Mouse (Mus musculus) layer of hippocampus, postnatal 10 days (tissue): ENCODE results near the gene Tom1l2. TPM values are rescaled to one million over a fixed set of nuclear protein-coding genes. Genes with fewer than 3 reads are reported as not detected.

Experiments used
- DNase-seq, 2 experiments: peaks; one replicate each; pipeline ENCODE4 v3.0.0; 2021; ENCODE audit warnings: low spot score in 2 of 2
- total RNA-seq, 2 experiments: library from RNA; stranded (reverse); gene quantifications; 2 replicates each; pipeline ENCODE4 v1.2.3; 2021

Gene Tom1l2
- total RNA-seq, 2 experiments from 2014 or later: 112 to 114 TPM

GRCm38 (mm10) chr11:60235351-60235750, 117.4 kb downstream of the Tom1l2 start:
- DNase-seq: no peak

- DNase-seq: peak in 1 of 2 experiments; percentile 54
Measured at GRCm38 (mm10) chr11:60233235-60233634, 119.5 kb downstream of the Tom1l2 start.

GRCm38 (mm10) chr11:60232441-60233058, 120.2 kb downstream of the Tom1l2 start:
- DNase-seq: no peak

GRCm38 (mm10) chr11:60231951-60232350, 120.8 kb downstream of the Tom1l2 start:
- DNase-seq: no peak

- no peak for DNase-seq
Measured at GRCm38 (mm10) chr11:60231326-60231725, 121.4 kb downstream of the Tom1l2 start.

GRCm38 (mm10) chr11:60230512-60230911, 122.2 kb downstream of the Tom1l2 start:
- no peak for DNase-seq

- no peak for DNase-seq
Measured at GRCm38 (mm10) chr11:60229821-60230220, 122.9 kb downstream of the Tom1l2 start.

- no peak for DNase-seq
Measured at GRCm38 (mm10) chr11:60228525-60228924, 124.2 kb downstream of the Tom1l2 start.

- no peak for DNase-seq
Measured at GRCm38 (mm10) chr11:60225874-60226273, 126.8 kb downstream of the Tom1l2 start.

GRCm38 (mm10) chr11:60224676-60225075, 128.0 kb downstream of the Tom1l2 start:
- no peak for DNase-seq

- peak; percentile 71 to 74 for DNase-seq
Measured at GRCm38 (mm10) chr11:60222469-60223236, 130.1 kb downstream of the Tom1l2 start, which contains the start of gene Srebf1. Srebf1 (minus strand) TSS chr11:60222581.

GRCm38 (mm10) chr11:60222085-60222468, 130.6 kb downstream of the Tom1l2 start:
- no peak for DNase-seq

GRCm38 (mm10) chr11:60221425-60221824, 131.3 kb downstream of the Tom1l2 start:
- DNase-seq: no peak

GRCm38 (mm10) chr11:60220291-60220804, 132.4 kb downstream of the Tom1l2 start:
- DNase-seq: peak; percentile 81 to 90

- DNase-seq: no peak
Measured at GRCm38 (mm10) chr11:60219609-60220008, 133.1 kb downstream of the Tom1l2 start.

- DNase-seq: no peak
Measured at GRCm38 (mm10) chr11:60217467-60217866, 135.2 kb downstream of the Tom1l2 start.

- no peak for DNase-seq
Measured at GRCm38 (mm10) chr11:60216671-60217070, 136.0 kb downstream of the Tom1l2 start.

- DNase-seq: no peak
Measured at GRCm38 (mm10) chr11:60213266-60213665, 139.4 kb downstream of the Tom1l2 start.

- no peak for DNase-seq
Measured at GRCm38 (mm10) chr11:60211761-60212160, 140.9 kb downstream of the Tom1l2 start.

GRCm38 (mm10) chr11:60211152-60211551, 141.6 kb downstream of the Tom1l2 start:
- DNase-seq: no peak

- DNase-seq: peak; percentile 88 to 92
Measured at GRCm38 (mm10) chr11:60210305-60210724, 142.4 kb downstream of the Tom1l2 start.

GRCm38 (mm10) chr11:60209933-60210249, 142.8 kb downstream of the Tom1l2 start:
- no peak for DNase-seq
